Mouse (Mus musculus) bone marrow macrophage, adult 2 months (primary cell): ENCODE measurements around the gene Ppp1r10. TPM values are rescaled to one million over a fixed set of nuclear protein-coding genes. Genes with fewer than 3 reads are reported as not detected.
A peak's percentile ranks its signal among the peaks of the same experiment; 100 is the strongest.
"Not testable (repeated sequence)": the region's sequence is repeated elsewhere in the genome, so short reads cannot be mapped to it uniquely, and the experiment has no call there.

ENCODE experiments used
- H3K27ac ChIP-seq: 2 replicates; pipeline ENCODE4 v1.5.1; 2012; ENCODE audit warnings: low read depth, low read length; ENCODE audit not compliant: insufficient read depth
- H3K4me1 ChIP-seq: 2 replicates; pipeline ENCODE4 v1.6.1; 2012; ENCODE audit warnings: low read length; ENCODE audit not compliant: control insufficient read depth, insufficient read depth
- H3K4me3 ChIP-seq: 2 replicates; pipeline ENCODE4 v1.5.1; 2012; ENCODE audit warnings: mild to moderate bottlenecking, low read length, moderate library complexity; ENCODE audit not compliant: insufficient read depth
- CTCF ChIP-seq: IDR thresholded peaks from 2 replicates; pipeline ENCODE4 v1.5.1; 2012; ENCODE audit warnings: low read depth, mild to moderate bottlenecking, low read length, moderate library complexity
- POLR2A ChIP-seq: IDR thresholded peaks from 2 replicates; pipeline ENCODE4 v1.6.1; 2012; ENCODE audit warnings: mild to moderate bottlenecking, low read depth, low read length, borderline replicate concordance
- polyA plus RNA-seq: library from polyadenylated mRNA; stranded (reverse); fragments of >200 nt; gene quantifications from 2 replicates; pipeline ENCODE4 v1.2.4, GENCODE M21; 2012; ENCODE audit not compliant: missing spikeins, insufficient read depth, insufficient read length

Ppp1r10 gene
- polyA plus RNA-seq, 1 experiment: 46.0 TPM

DNA sequence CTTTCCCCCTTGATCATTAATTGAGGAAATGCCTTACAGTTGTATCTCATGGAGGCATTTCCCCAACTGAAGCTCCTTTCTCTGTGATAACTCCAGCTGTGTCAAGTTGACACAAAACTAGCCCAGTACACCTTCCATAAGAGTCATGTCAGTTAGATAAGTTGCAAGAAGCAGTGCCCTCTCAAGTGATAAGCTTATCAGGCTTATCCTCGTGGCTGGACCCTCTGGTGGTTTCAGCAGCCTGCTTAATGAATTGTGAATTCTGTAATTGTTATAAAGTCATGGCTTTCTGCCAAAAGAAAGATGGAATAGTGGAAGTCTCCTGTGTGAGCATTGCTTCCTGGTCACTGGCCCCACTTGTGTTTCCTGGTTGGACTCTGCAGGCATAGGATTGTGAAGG is 11.2 kb downstream of the Ppp1r10 start:
- Histone ChIP-seq H3K4me1 (peaks cover 7% of the 10 kb centered on the region), H3K4me3 (no peak overlapping the region), H3K27ac (no peak overlapping the region)
- TF ChIP-seq CTCF (no peak), POLR2A (no peak)

DNA sequence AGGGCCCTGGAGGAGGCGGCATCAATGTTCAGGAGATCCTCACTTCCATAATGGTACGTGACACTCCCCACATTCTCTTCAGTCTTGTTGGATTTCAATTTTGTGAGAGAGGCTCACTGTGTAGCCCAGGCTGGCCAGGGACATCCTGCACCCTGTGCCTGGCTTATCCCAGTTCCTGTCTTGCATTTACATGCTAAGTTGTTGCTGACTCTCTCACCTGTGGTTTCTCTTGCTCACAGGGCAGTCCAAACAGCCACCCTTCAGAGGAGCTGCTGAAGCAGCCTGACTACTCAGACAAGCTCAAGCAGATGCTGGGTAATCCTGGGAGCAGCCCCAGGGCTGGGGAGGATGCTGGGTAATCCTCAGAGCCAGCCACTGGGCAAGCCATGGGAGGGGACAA is 13.3 kb downstream of the Ppp1r10 start:
- no peak overlapping the region for H3K27ac ChIP-seq
- TF ChIP-seq CTCF: no peak
- no peak for TF ChIP-seq POLR2A
- H3K4me1 ChIP-seq: peaks cover 7% of the 10 kb centered on the region
- no peak overlapping the region for H3K4me3 ChIP-seq

DNA sequence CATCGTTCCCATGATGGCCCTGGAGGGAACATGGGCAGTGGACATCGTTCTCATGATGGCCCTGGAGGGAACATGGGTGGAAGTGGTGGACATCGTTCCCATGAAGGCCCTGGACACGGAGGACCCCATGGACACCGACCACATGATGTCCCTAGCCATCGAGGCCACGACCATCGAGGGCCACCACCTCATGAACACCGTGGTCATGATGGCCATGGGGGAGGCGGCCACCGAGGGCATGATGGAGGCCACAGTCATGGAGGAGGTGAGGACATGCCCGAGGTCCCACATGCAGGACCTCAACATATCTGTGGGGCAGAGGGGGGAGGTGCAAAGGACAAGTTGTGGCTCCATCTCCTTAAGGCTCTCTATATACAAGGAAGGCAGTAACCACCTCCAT is 14.4 kb downstream of the Ppp1r10 start:
- Histone ChIP-seq H3K4me1 (peaks cover 7% of the 10 kb centered on the region), H3K27ac (no peak overlapping the region), H3K4me3 (no peak overlapping the region)
- TF ChIP-seq CTCF: no peak
- TF ChIP-seq POLR2A: no peak

GRCm38 (mm10) chr17:35932608-35933007 is 16.4 kb downstream of the Ppp1r10 start:
- H3K4me1 ChIP-seq: peaks cover 3% of the 10 kb centered on the region; the same call in 1 of the 2 replicates
- no peak overlapping the region for H3K27ac ChIP-seq
- no peak overlapping the region for H3K4me3 ChIP-seq
- TF ChIP-seq CTCF (no peak), POLR2A (no peak)

DNA sequence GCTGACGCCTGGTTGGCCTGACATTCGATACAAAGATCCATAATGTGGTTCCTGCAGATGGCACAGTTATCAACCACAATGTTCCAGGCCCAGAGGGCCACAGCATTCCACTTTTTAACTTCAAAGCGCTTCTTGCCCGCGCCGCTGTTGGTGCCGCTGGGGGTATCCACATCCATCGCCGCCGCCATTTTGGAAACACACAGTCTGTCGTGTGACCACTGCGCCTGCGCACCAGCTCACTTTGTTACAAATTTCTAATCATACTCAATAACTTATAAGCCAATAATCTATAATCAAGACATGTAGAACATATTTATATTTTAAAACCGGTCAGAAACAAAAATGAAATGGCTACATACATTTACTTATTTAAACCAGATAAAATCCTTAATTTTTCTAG is 19.5 kb downstream of the Ppp1r10 start:
- H3K4me1 ChIP-seq, H3K4me3 ChIP-seq, H3K27ac ChIP-seq: not testable (repeated sequence)

- Histone ChIP-seq H3K27ac (no peak overlapping the region), H3K4me1 (no peaks in the 10 kb centered on the region), H3K4me3 (no peak overlapping the region)
- TF ChIP-seq CTCF (peak; percentile 79), POLR2A (no peak)
Measured at GRCm38 (mm10) chr17:35937700-35938348, 21.6 kb downstream of the Ppp1r10 start.

DNA sequence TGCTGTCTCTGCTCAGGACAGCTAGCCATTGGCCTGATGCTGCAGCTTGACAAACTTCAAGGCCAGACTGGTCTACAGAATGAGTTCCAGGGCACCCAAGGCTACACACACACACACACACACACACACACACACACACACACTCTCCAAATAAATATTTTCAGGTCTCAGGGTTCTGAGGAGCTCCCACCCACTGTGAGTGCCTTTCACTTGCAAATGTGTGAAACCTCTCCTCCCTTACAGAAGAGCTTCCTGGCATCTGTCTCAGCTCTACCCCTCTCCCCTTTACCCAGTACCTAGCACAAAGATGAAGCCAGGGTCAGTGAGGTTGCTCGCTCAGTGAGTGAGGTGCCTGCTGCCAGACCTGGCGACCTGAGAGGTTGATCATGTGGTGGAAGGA is 22.9 kb downstream of the Ppp1r10 start:
- H3K4me1 ChIP-seq: no peaks in the 10 kb centered on the region
- no peak for TF ChIP-seq CTCF
- no peak overlapping the region for H3K4me3 ChIP-seq
- H3K27ac ChIP-seq: no peak overlapping the region

DNA sequence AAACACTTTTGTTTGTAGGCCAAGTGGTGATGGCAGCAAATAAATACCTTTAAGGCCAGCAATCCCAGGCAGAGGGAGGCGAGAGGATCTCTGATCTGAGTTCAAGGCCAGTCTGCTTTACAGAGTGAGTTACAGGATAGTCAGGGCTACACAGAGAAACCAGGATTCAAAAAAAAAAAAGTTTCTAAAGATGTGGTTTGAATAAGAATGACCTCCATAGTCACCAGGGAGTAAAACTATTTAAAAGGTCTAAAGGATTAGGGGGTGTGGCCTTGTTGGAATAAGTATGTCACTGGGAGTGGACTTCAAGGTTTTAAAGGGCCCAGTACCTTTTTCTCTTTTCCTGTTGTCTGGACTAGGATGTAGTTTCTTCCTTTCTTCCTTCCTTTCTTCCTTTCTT is 23.7 kb downstream of the Ppp1r10 start:
- no peak for TF ChIP-seq POLR2A
- TF ChIP-seq CTCF: no peak
- no peak overlapping the region for H3K4me3 ChIP-seq
- H3K27ac ChIP-seq: no peak overlapping the region
- H3K4me1 ChIP-seq: no peaks in the 10 kb centered on the region

DNA sequence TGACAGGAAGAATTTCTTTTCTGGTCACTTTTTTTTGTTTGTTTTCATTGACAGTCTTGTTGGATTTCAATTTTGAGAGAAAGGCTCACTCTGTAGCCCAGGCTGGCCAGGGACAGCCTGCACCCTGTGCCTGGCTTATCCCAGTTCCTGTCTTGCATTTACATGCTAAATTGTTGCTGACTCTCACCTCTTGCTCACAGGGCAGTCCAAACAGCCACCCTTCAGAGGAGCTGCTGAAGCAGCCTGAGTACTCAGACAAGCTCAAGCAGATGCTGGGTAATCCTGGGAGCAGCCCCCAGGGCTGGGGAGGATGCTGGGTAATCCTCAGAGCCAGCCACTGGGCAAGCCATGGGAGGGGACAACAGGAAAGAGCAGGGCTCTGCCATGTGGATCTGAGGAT is 34.7 kb downstream of the Ppp1r10 start:
- H3K4me3 ChIP-seq, H3K4me1 ChIP-seq, H3K27ac ChIP-seq: not testable (repeated sequence)

DNA sequence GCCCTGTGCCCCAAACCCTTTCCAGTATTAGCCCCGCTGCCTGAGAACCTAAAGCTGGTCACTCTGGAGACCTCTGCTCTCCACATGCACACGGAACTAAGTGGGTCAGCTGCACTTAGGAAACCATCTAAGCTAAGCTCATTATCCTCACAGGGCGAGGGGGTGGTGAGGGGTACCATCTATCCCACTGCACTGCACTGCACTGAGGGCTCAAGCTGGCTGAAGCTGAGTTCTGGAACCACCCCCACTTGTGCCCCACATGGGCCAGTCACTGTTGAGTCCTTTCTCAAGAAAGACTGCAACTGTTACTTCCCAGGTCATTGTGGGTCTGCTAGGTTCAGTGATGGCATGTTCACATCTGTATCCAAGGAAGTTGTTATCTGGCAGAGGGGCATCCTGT is 36.3 kb downstream of the Ppp1r10 start:
- not testable (repeated sequence) for H3K4me1 ChIP-seq, H3K27ac ChIP-seq, H3K4me3 ChIP-seq

GRCm38 (mm10) chr17:35954665-35955064 is 38.4 kb downstream of the Ppp1r10 start:
- TF ChIP-seq CTCF (no peak), POLR2A (no peak)
- Histone ChIP-seq H3K4me1 (no peaks in the 10 kb centered on the region), H3K27ac (no peak overlapping the region), H3K4me3 (no peak overlapping the region)
